In genomic region chr17:62734901-62735300, GRCm38 (mm10) we compare ENCODE assay signal across 15 mouse cellular contexts.
A peak's percentile ranks its signal among the peaks of the same experiment; 100 is the strongest.
DNase-seq lines count a peak whose midpoint lies in the region; ATAC-seq lines count a peak whose summit lies in the region.
"Had no signal": no experiment of that assay in that cellular context is flagged by ENCODE, and none has a peak within 500 bp of the region (broad histone marks: within the 10 kb centered on the region; RNA-seq: fewer than 3 reads in every experiment).

No protein-coding gene starts in this region.

- 0 out of 2 replicates have a peak overlapping the region, but pooled peaks have one; percentile 25 for H3K4me2 ChIP-seq in heart, embryonic 15.5 days
- 0 out of 2 replicates have a peak overlapping the region, but pooled peaks have one; percentile 11 for H3K4me2 ChIP-seq in hindbrain, embryonic 11.5 days (replicated peaks; ENCODE audit: low read depth, low read length)
- H3K4me2 ChIP-seq in midbrain, embryonic 13.5 days (replicated peaks) = peak overlapping the region; percentile 29
- H3K4me2 ChIP-seq: stomach, embryonic 15.5 days had no signal

- 34% methylated on average over 10 of the region's 10 CpGs for WGBS in heart, embryonic 15.5 days
- WGBS in hindbrain, embryonic 11.5 days = 11% methylated on average over 10 of the region's 10 CpGs
- WGBS in midbrain, embryonic 13.5 days = 6% methylated on average over 10 of the region's 10 CpGs

- no peak overlapping the region for H3K4me3 ChIP-seq in heart, embryonic 15.5 days
- no peak overlapping the region for H3K4me3 ChIP-seq in hindbrain, embryonic 11.5 days (ENCODE audit: low read depth, low read length)
- H3K4me3 ChIP-seq in midbrain, embryonic 13.5 days (replicated peaks) = no peak overlapping the region
- H3K4me3 ChIP-seq: left cerebral cortex, adult 2 months; stomach, embryonic 15.5 days had no signal

- peaks cover 34% of the 10 kb centered on the region for H3K4me1 ChIP-seq in heart, embryonic 15.5 days (replicated peaks)
- peaks cover 12% of the 10 kb centered on the region for H3K4me1 ChIP-seq in hindbrain, embryonic 11.5 days (replicated peaks; ENCODE audit: control insufficient read depth, insufficient read depth, low read length)
- H3K4me1 ChIP-seq in midbrain, embryonic 13.5 days (replicated peaks) = peaks cover 51% of the 10 kb centered on the region

- H3K27ac ChIP-seq in heart, embryonic 15.5 days = no peak overlapping the region
- no peak overlapping the region; the same call in 1 of the 2 replicates for H3K27ac ChIP-seq in hindbrain, embryonic 11.5 days (ENCODE audit: low read depth, low read length)
- peak overlapping the region; percentile 44; the same call in 1 of the 2 replicates for H3K27ac ChIP-seq in midbrain, embryonic 13.5 days
- H3K27ac ChIP-seq: left cerebral cortex, adult 2 months; stomach, embryonic 15.5 days had no signal

- DNase-seq in embryo, embryonic 11 days = peak; percentile 52
- no peak for DNase-seq in embryo, embryonic 9.5 days (ENCODE audit: extremely low spot score)
- DNase-seq in heart, adult 18-20 months = no peak
- no peak for DNase-seq in hindbrain, embryonic 11.5 days (ENCODE audit: low spot score)
- no peak for DNase-seq in thymus, postnatal 14 days
- DNase-seq in right cerebral cortex, postnatal 4 days = no peak
- DNase-seq: cerebellum, adult 9-10 months; heart, adult 11 months; kidney, adult 11 months; liver; lung, postnatal 14 days had no signal

- no peak overlapping the region for H3K9ac ChIP-seq in heart, embryonic 15.5 days
- no peak overlapping the region for H3K9ac ChIP-seq in hindbrain, embryonic 11.5 days (ENCODE audit: low read depth, low read length)
- no peak overlapping the region for H3K9ac ChIP-seq in midbrain, embryonic 13.5 days (replicated peaks)
- H3K9ac ChIP-seq: stomach, embryonic 15.5 days had no signal

- no peak for ATAC-seq in heart, embryonic 15.5 days (replicated peaks; ENCODE audit: insufficient number of reproducible peaks, insufficient read depth, low FRiP score, low read depth)
- ATAC-seq in hindbrain, embryonic 11.5 days (ENCODE audit: low FRiP score) = no peak
- ATAC-seq in midbrain, embryonic 13.5 days = no peak

- H3K36me3 ChIP-seq in heart, embryonic 15.5 days = no peaks in the 10 kb centered on the region
- H3K36me3 ChIP-seq in hindbrain, embryonic 11.5 days (ENCODE audit: control insufficient read depth, insufficient read depth, low read length) = no peaks in the 10 kb centered on the region
- no peaks in the 10 kb centered on the region for H3K36me3 ChIP-seq in midbrain, embryonic 13.5 days
- H3K36me3 ChIP-seq: stomach, embryonic 15.5 days had no signal

- H3K27me3 ChIP-seq in heart, embryonic 15.5 days = no peaks in the 10 kb centered on the region
- H3K27me3 ChIP-seq in hindbrain, embryonic 11.5 days (ENCODE audit: control insufficient read depth, insufficient read depth, low read length) = no peaks in the 10 kb centered on the region
- no peaks in the 10 kb centered on the region for H3K27me3 ChIP-seq in midbrain, embryonic 13.5 days
- H3K27me3 ChIP-seq: stomach, embryonic 15.5 days had no signal

- no peaks in the 10 kb centered on the region for H3K9me3 ChIP-seq in heart, embryonic 15.5 days (replicated peaks)
- no peaks in the 10 kb centered on the region for H3K9me3 ChIP-seq in hindbrain, embryonic 11.5 days (ENCODE audit: control insufficient read depth, low read length)
- H3K9me3 ChIP-seq in midbrain, embryonic 13.5 days = peaks cover 4% of the 10 kb centered on the region; the same call in 1 of the 2 replicates
- H3K9me3 ChIP-seq: stomach, embryonic 15.5 days had no signal
